Comparison of ENCODE assay signal across 18 mouse cellular contexts in the genomic region with DNA sequence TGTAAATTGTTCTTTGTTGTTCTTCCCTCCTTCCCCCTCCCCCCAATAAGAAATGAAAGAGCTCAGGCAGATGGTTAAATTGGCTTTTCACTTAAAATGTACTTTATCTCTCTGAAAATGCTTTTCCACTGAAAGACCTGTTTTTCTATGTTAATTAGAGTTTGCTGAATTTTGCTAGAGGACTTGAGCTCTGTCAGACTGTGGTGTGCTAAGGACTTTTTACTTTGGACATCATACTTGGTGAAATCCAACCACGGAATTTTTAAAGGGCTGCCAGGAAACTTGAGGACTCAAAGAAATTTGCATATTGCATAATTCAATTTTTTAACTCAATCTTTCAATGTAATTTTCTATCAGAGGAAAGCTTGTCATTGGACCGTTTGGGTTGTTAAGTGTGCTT.
A peak's percentile ranks its signal among the peaks of the same experiment; 100 is the strongest.
DNase-seq lines count a peak whose midpoint lies in the region.
"Had no signal": no experiment of that assay in that cellular context is flagged by ENCODE, and none has a peak within 500 bp of the region (broad histone marks: within the 10 kb centered on the region; RNA-seq: fewer than 3 reads in every experiment).

No protein-coding gene starts in this region.

- peak; percentile 37 for DNase-seq in kidney, adult 9 months
- no peak for DNase-seq in kidney, adult 11 months
- DNase-seq in 3T3-L1 (ENCODE audit: low read depth, low spot score): peak; percentile 31
- DNase-seq in Muller cell, postnatal 12 days (ENCODE audit: inconsistent ontology term): peak; percentile 76
- DNase-seq in fibroblast of lung, adult 2 months (ENCODE audit: low read depth): peak; percentile 53
- DNase-seq in spleen, adult 12 weeks (ENCODE audit: low spot score): no peak
- DNase-seq in right cerebral cortex, adult 18-20 months: no peak
- DNase-seq: adrenal gland, adult 2 months; adrenal gland, postnatal 36 days; cerebellum, adult 8-10 months; cerebellum, postnatal 25 days; gastrocnemius, postnatal 10 days; kidney, postnatal 4 days; layer of hippocampus, postnatal 36 days; left cerebral cortex, postnatal 4 days; lung, adult 2 months; right cerebral cortex, postnatal 14 days; thymus, postnatal 14 days had no signal

Comparison
In these comparisons a context has a peak if more than half of its experiments do, and no peak if none do; other contexts are left out.
1. DNase-seq: peak in kidney, adult 9 months (single experiment), 3T3-L1 (single experiment), Muller cell, postnatal 12 days (single experiment) and fibroblast of lung, adult 2 months (single experiment); none in kidney, adult 11 months (single experiment), spleen, adult 12 weeks (single experiment) and right cerebral cortex, adult 18-20 months (single experiment).